Mouse (Mus musculus) c-Kit-positive CD71-positive TER-119-positive erythroid progenitor cells, embryonic 14.5 days (primary cell): Measurements from ENCODE around the gene Fbxo6.

ENCODE experiments used
- DNase-seq: peaks from one replicate; pipeline ENCODE4 v3.0.0-alpha.2; 2013; ENCODE audit warnings: low spot score

Gene Fbxo6

GRCm38 (mm10) chr4:148160436-148161390, 8.8 kb upstream of the Fbxo6 start, which contains the start of the genes Fbxo44 and Fbxo2:
Gene Fbxo44, minus strand, starts transcription at chr4:148160482.
Gene Fbxo2, plus strand, starts transcription at chr4:148160621.
- DNase-seq = no peak

GRCm38 (mm10) chr4:148159544-148160435, 7.8 kb upstream of the Fbxo6 start:
- peak; percentile 78 for DNase-seq

GRCm38 (mm10) chr4:148158436-148159348, 6.8 kb upstream of the Fbxo6 start:
- DNase-seq = no peak

GRCm38 (mm10) chr4:148154982-148155381, 3.0 kb upstream of the Fbxo6 start:
- peak; percentile 48 for DNase-seq

GRCm38 (mm10) chr4:148154006-148154405, 2.1 kb upstream of the Fbxo6 start:
- no peak for DNase-seq

- DNase-seq = no peak
Observed at GRCm38 (mm10) chr4:148152547-148152946, 607 bp upstream of the Fbxo6 start.

- DNase-seq = peak; percentile 39
Observed at GRCm38 (mm10) chr4:148150953-148151266, 1.0 kb downstream of the Fbxo6 start.

- no peak for DNase-seq
Observed at GRCm38 (mm10) chr4:148150242-148150641, 1.7 kb downstream of the Fbxo6 start.

GRCm38 (mm10) chr4:148149540-148149939, 2.4 kb downstream of the Fbxo6 start:
- no peak for DNase-seq

- no peak for DNase-seq
Observed at GRCm38 (mm10) chr4:148147714-148148113, 4.2 kb downstream of the Fbxo6 start.

- DNase-seq = no peak
Observed at GRCm38 (mm10) chr4:148143721-148144120, 8.2 kb downstream of the Fbxo6 start.

GRCm38 (mm10) chr4:148140098-148141011, 11.6 kb downstream of the Fbxo6 start:
- DNase-seq = peak; percentile 91

- DNase-seq = no peak
Observed at GRCm38 (mm10) chr4:148139767-148140097, 12.2 kb downstream of the Fbxo6 start.

- DNase-seq = no peak
Observed at GRCm38 (mm10) chr4:148137503-148137902, 14.4 kb downstream of the Fbxo6 start.

GRCm38 (mm10) chr4:148134988-148135387, 17.0 kb downstream of the Fbxo6 start:
- DNase-seq = no peak

- DNase-seq = no peak
Observed at GRCm38 (mm10) chr4:148131497-148132081, 20.4 kb downstream of the Fbxo6 start.

GRCm38 (mm10) chr4:148130561-148131413, 21.2 kb downstream of the Fbxo6 start, which contains the start of gene Draxin:
Gene Draxin, minus strand, starts transcription at chr4:148130698.
- DNase-seq = no peak

- no peak for DNase-seq
Observed at GRCm38 (mm10) chr4:148130133-148130532, 21.8 kb downstream of the Fbxo6 start, which contains the start of gene Mad2l2. Gene Mad2l2, plus strand, starts transcription at chr4:148130384.

- no peak for DNase-seq
Observed at GRCm38 (mm10) chr4:148128672-148129071, 23.3 kb downstream of the Fbxo6 start.
